Mouse (Mus musculus) MEL (cell line): ENCODE measurements around the gene Man1c1. TPM values are rescaled to one million over a fixed set of nuclear protein-coding genes. Genes with fewer than 3 reads are reported as not detected.

Experiments used
- DNase-seq: peaks from one replicate; pipeline ENCODE4 v3.0.0; 2011; ENCODE audit warnings: low read depth, low spot score
- H3K27ac ChIP-seq: 2 replicates; pipeline ENCODE4 v1.5.1; 2012; ENCODE audit warnings: low read depth, mild to moderate bottlenecking, control low read depth, low read length, moderate library complexity; ENCODE audit not compliant: control insufficient read depth
- H3K27me3 ChIP-seq, 2 experiments: fragments of 150-350 bp in 1 of 2; sonication (generic) in 1 of 2; 2 replicates each; pipeline ENCODE4 v1.6.1; 2012; ENCODE audit warnings: low read length in 2 of 2, mild to moderate bottlenecking in 2 of 2, improper control_type of control experiment in 1 of 2, moderate library complexity in 1 of 2; ENCODE audit not compliant: insufficient read depth in 2 of 2, control insufficient read depth in 1 of 2
- H3K36me3 ChIP-seq, 2 experiments: 2 replicates each; pipeline ENCODE4 v1.6.1; 2012 to 2014; ENCODE audit warnings: low read length in 2 of 2, improper control_type of control experiment in 1 of 2, inconsistent platforms in 1 of 2, mild to moderate bottlenecking in 1 of 2; ENCODE audit not compliant: insufficient read depth in 2 of 2, control insufficient read depth in 1 of 2
- H3K4me1 ChIP-seq, 2 experiments: fragments of 150-350 bp in 1 of 2; sonication (generic) in 1 of 2; 2 replicates each; pipeline ENCODE4 v1.6.1; 2012; ENCODE audit warnings: low read length in 2 of 2, improper control_type of control experiment in 1 of 2, mild to moderate bottlenecking in 1 of 2; ENCODE audit not compliant: insufficient read depth in 2 of 2, control insufficient read depth in 1 of 2
- H3K4me3 ChIP-seq, 2 experiments: fragments of 150-350 bp in 1 of 2; sonication (generic) in 1 of 2; 2 replicates each; pipeline ENCODE4 v1.5.1; 2012; ENCODE audit warnings: low read depth in 2 of 2, low read length in 2 of 2, mild to moderate bottlenecking in 2 of 2, moderate library complexity in 2 of 2, control low read depth in 1 of 2, improper control_type of control experiment in 1 of 2; ENCODE audit not compliant: control insufficient read depth in 1 of 2, insufficient read depth in 1 of 2
- H3K79me2 ChIP-seq: 2 replicates; pipeline ENCODE4 v1.6.1; 2012; ENCODE audit warnings: mild to moderate bottlenecking, low read length, moderate library complexity; ENCODE audit not compliant: control insufficient read depth, poor library complexity, insufficient read depth
- H3K9ac ChIP-seq: 2 replicates; pipeline ENCODE4 v1.6.1; 2012; ENCODE audit warnings: low read depth, mild to moderate bottlenecking, control low read depth, low read length, moderate library complexity; ENCODE audit not compliant: control insufficient read depth, poor library complexity, severe bottlenecking
- H3K9me3 ChIP-seq: fragments of 150-350 bp; sonication (generic); replicated peaks from 2 replicates; pipeline ENCODE4 v1.6.1; 2012; ENCODE audit warnings: mild to moderate bottlenecking, low read length, improper control_type of control experiment, moderate library complexity; ENCODE audit not compliant: insufficient read depth
- BHLHE40 ChIP-seq: IDR thresholded peaks from 2 replicates; pipeline ENCODE4 v1.6.1; 2012; ENCODE audit warnings: low read depth, mild to moderate bottlenecking, inconsistent platforms, low read length, improper control_type of control experiment, borderline replicate concordance
- CHD2 ChIP-seq: IDR thresholded peaks from 2 replicates; pipeline ENCODE4 v1.6.1; 2011; ENCODE audit warnings: low read length, improper control_type of control experiment
- CTCF ChIP-seq, 3 experiments: IDR thresholded peaks in 2 of 3; conservative IDR thresholded peaks in 1 of 3; 2 replicates each; pipeline ENCODE4 v1.5.1; 2011 to 2012; ENCODE audit warnings: low read length in 3 of 3, low read depth in 2 of 3, mild to moderate bottlenecking in 2 of 3, improper control_type of control experiment in 1 of 3, inconsistent platforms in 1 of 3, mixed read lengths in 1 of 3, moderate library complexity in 1 of 3; ENCODE audit not compliant: control insufficient read depth in 1 of 3, insufficient read depth in 1 of 3, poor library complexity in 1 of 3, severe bottlenecking in 1 of 3
- E2F4 ChIP-seq: IDR thresholded peaks from 2 replicates; pipeline ENCODE4 v1.6.1; 2011; ENCODE audit warnings: low read depth, low read length, improper control_type of control experiment, borderline replicate concordance
- ELF1 ChIP-seq: IDR thresholded peaks from 2 replicates; pipeline ENCODE4 v1.6.1; 2014; ENCODE audit warnings: low read depth, mild to moderate bottlenecking, inconsistent platforms, low read length, improper control_type of control experiment, moderate library complexity
- EP300 ChIP-seq, 2 experiments: IDR thresholded peaks; 2 replicates each; pipeline ENCODE4 v1.6.1; 2011; ENCODE audit warnings: improper control_type of control experiment in 2 of 2, low read length in 2 of 2, low read depth in 1 of 2, mild to moderate bottlenecking in 1 of 2
- ETS1 ChIP-seq: IDR thresholded peaks from 2 replicates; pipeline ENCODE4 v1.6.1; 2012; ENCODE audit warnings: low read depth, mild to moderate bottlenecking, inconsistent platforms, low read length, improper control_type of control experiment, moderate library complexity
- GABPA ChIP-seq: IDR thresholded peaks from 2 replicates; pipeline ENCODE4 v1.6.1; 2012; ENCODE audit warnings: low read depth, mild to moderate bottlenecking, inconsistent platforms, low read length, improper control_type of control experiment, moderate library complexity
- HCFC1 ChIP-seq: IDR thresholded peaks from 2 replicates; pipeline ENCODE4 v1.6.1; 2012; ENCODE audit warnings: low read depth, mild to moderate bottlenecking, inconsistent platforms, low read length, improper control_type of control experiment, moderate library complexity
- KAT2A ChIP-seq: conservative IDR thresholded peaks from 2 replicates; pipeline ENCODE4 v1.6.1; 2012; ENCODE audit warnings: low read depth, low read length, improper control_type of control experiment, inconsistent platforms
- MAFK ChIP-seq: IDR thresholded peaks from 2 replicates; pipeline ENCODE4 v1.6.1; 2011; ENCODE audit warnings: low read depth, mild to moderate bottlenecking, low read length, improper control_type of control experiment, borderline replicate concordance
- MAX ChIP-seq: IDR thresholded peaks from 2 replicates; pipeline ENCODE4 v1.6.1; 2011; ENCODE audit warnings: low read length, improper control_type of control experiment
- MEF2A ChIP-seq: IDR thresholded peaks from 2 replicates; pipeline ENCODE4 v1.6.1; 2014; ENCODE audit warnings: low read depth, mild to moderate bottlenecking, inconsistent platforms, low read length, improper control_type of control experiment; ENCODE audit not compliant: poor library complexity, insufficient replicate concordance, severe bottlenecking; ENCODE audit errors: extremely low read depth
- MXI1 ChIP-seq: IDR thresholded peaks from 2 replicates; pipeline ENCODE4 v1.6.1; 2011; ENCODE audit warnings: mild to moderate bottlenecking, low read depth, low read length, improper control_type of control experiment
- MYB ChIP-seq: IDR thresholded peaks from 2 replicates; pipeline ENCODE4 v1.6.1; 2011; ENCODE audit warnings: mild to moderate bottlenecking, low read depth, low read length, improper control_type of control experiment
- MYC ChIP-seq: IDR thresholded peaks from 2 replicates; pipeline ENCODE4 v1.6.1; 2011; ENCODE audit warnings: low read depth, mild to moderate bottlenecking, low read length, improper control_type of control experiment, moderate library complexity
- NELFE ChIP-seq: IDR thresholded peaks from 2 replicates; pipeline ENCODE4 v1.6.1; 2011; ENCODE audit warnings: low read depth, low read length, improper control_type of control experiment
- NRF1 ChIP-seq: IDR thresholded peaks from 2 replicates; pipeline ENCODE4 v1.6.1; 2014; ENCODE audit warnings: low read depth, mild to moderate bottlenecking, inconsistent platforms, low read length, improper control_type of control experiment, moderate library complexity; ENCODE audit not compliant: poor library complexity, insufficient read depth, severe bottlenecking
- RAD21 ChIP-seq: IDR thresholded peaks from 2 replicates; pipeline ENCODE4 v1.6.1; 2011; ENCODE audit warnings: mild to moderate bottlenecking, low read depth, low read length, improper control_type of control experiment
- SMC3 ChIP-seq: IDR thresholded peaks from 2 replicates; pipeline ENCODE4 v1.6.1; 2011; ENCODE audit warnings: low read depth, low read length, improper control_type of control experiment
- TBP ChIP-seq: IDR thresholded peaks from 2 replicates; pipeline ENCODE4 v1.8.0; 2011; ENCODE audit warnings: low read depth, low read length, improper control_type of control experiment
- UBTF ChIP-seq: IDR thresholded peaks from 2 replicates; pipeline ENCODE4 v1.6.1; 2012; ENCODE audit warnings: low read depth, mild to moderate bottlenecking, inconsistent platforms, low read length, improper control_type of control experiment, moderate library complexity, borderline replicate concordance; ENCODE audit not compliant: insufficient read depth
- USF1 ChIP-seq: IDR thresholded peaks from 2 replicates; pipeline ENCODE4 v1.6.1; 2014; ENCODE audit warnings: low read depth, mild to moderate bottlenecking, inconsistent platforms, low read length, improper control_type of control experiment, moderate library complexity
- USF2 ChIP-seq, 2 experiments: IDR thresholded peaks; 2 replicates each; pipeline ENCODE4 v1.6.1; 2011 to 2012; ENCODE audit warnings: improper control_type of control experiment in 2 of 2, low read length in 2 of 2, borderline replicate concordance in 1 of 2, inconsistent platforms in 1 of 2, low read depth in 1 of 2, mild to moderate bottlenecking in 1 of 2; ENCODE audit not compliant: insufficient read depth in 1 of 2
- ZKSCAN1 ChIP-seq: IDR thresholded peaks from 2 replicates; pipeline ENCODE4 v1.6.1; 2012; ENCODE audit warnings: low read depth, mild to moderate bottlenecking, inconsistent platforms, low read length, improper control_type of control experiment, moderate library complexity
- polyA plus RNA-seq, 2 experiments: library from polyadenylated mRNA; stranded (reverse) in 1 of 2; unstranded in 1 of 2; fragments of >175 nt in 1 of 2; fragments of >200 nt in 1 of 2; gene quantifications; 2 replicates each; pipeline versions ENCODE4 v1.2.1 to v1.2.4; 2012; ENCODE audit warnings: low replicate concordance in 2 of 2, low read depth in 1 of 2; ENCODE audit not compliant: insufficient read length in 2 of 2, insufficient read depth in 1 of 2, missing spikeins in 1 of 2
- total RNA-seq: library from RNA; depleted of rRNA; stranded (reverse); fragments of 300-350 nt; gene quantifications from 2 replicates; pipeline ENCODE4 v1.2.3, GENCODE M21; 2012

The Man1c1 gene
- total and polyA plus RNA-seq, 3 experiments: 1.9 to 5.2 TPM; not detected in 1

- no peak overlapping the region for H3K27ac ChIP-seq
Measured at GRCm38 (mm10) chr4:134572449-134573300, 131.4 kb downstream of the Man1c1 start.

GRCm38 (mm10) chr4:134570704-134571451, 133.2 kb downstream of the Man1c1 start:
- Histone ChIP-seq H3K79me2 (no peaks in the 10 kb centered on the region), H3K27me3 (no peaks in the 10 kb centered on the region), H3K27ac (no peak overlapping the region), H3K4me1 (no peaks in the 10 kb centered on the region), H3K36me3 (no peaks in the 10 kb centered on the region), H3K9me3 (no peaks in the 10 kb centered on the region), H3K4me3 (no peak overlapping the region), H3K9ac (no peak overlapping the region)
- no peak for DNase-seq
- TF ChIP-seq TBP (no peak), ZKSCAN1 (no peak), NRF1 (no peak), ELF1 (no peak), ETS1 (no peak), GABPA (no peak), MAX (no peak), HCFC1 (no peak), SMC3 (no peak), RAD21 (no peak), MXI1 (no peak), MAFK (no peak), KAT2A (no peak), CHD2 (no peak), USF1 (no peak), USF2 (IDR thresholded peaks at IDR 0.05; ENCODE audit: borderline replicate concordance in 1 of 2, insufficient read depth in 1 of 2, low read depth in 1 of 2, low read length in 2 of 2) (no peak), MYB (no peak), E2F4 (no peak)

More at GRCm38 (mm10) chr4:134572449-134573300, 131.4 kb downstream of the Man1c1 start:
- TF ChIP-seq NELFE (no peak), BHLHE40 (no peak), MEF2A (no peak), GABPA (no peak), USF1 (no peak), KAT2A (no peak), MYC (no peak), ELF1 (no peak), HCFC1 (no peak), EP300 (IDR thresholded peaks at IDR 0.05; ENCODE audit: low read depth in 1 of 2, low read length in 2 of 2) (no peak), UBTF (no peak), E2F4 (no peak), MXI1 (no peak), TBP (no peak), CTCF (IDR thresholded peaks at IDR 0.05 in 2 of 3, conservative IDR thresholded peaks at IDR 0.05 in 1 of 3; ENCODE audit: control insufficient read depth in 1 of 3, insufficient read depth in 1 of 3, low read depth in 2 of 3, low read length in 3 of 3, poor library complexity in 1 of 3, severe bottlenecking in 1 of 3) (no peak), SMC3 (no peak)
- no peak for DNase-seq
- Histone ChIP-seq H3K9ac (no peak overlapping the region), H3K4me3 (no peak overlapping the region), H3K36me3 (no peaks in the 10 kb centered on the region), H3K27me3 (no peaks in the 10 kb centered on the region), H3K9me3 (no peaks in the 10 kb centered on the region), H3K4me1 (no peaks in the 10 kb centered on the region), H3K79me2 (no peaks in the 10 kb centered on the region)
